Mouse (Mus musculus) testis, adult 2 months (tissue): Measurements from ENCODE around the gene 9930111J21Rik1.
"Not testable (repeated sequence)": the region's sequence is repeated elsewhere in the genome, so short reads cannot be mapped to it uniquely, and the experiment has no call there.

Experiments used
- CTCF ChIP-seq: fragments of 200-500 bp; IDR thresholded peaks from 2 replicates; pipeline ENCODE4 v1.5.1; 2012; ENCODE audit warnings: low read depth, mild to moderate bottlenecking, inconsistent platforms, low read length, moderate library complexity; ENCODE audit not compliant: control insufficient read depth, insufficient read depth, insufficient replicate concordance
- POLR2A ChIP-seq: fragments of 200-500 bp; IDR thresholded peaks from 2 replicates; pipeline ENCODE4 v1.6.1; 2012; ENCODE audit warnings: low read depth, mild to moderate bottlenecking, inconsistent platforms, low read length, moderate library complexity; ENCODE audit not compliant: control insufficient read depth

GRCm38 (mm10) chr11:48993296-48993695 lies 14.1 kb upstream of the 9930111J21Rik1 start:
- TF ChIP-seq CTCF, POLR2A: not testable (repeated sequence)
